Mouse (Mus musculus): ENCODE measurements at regions not wholly inside any gene's neighbourhood (a gene's known extent, or its start where the extent isn't known, plus 50 kb on each side); places are given as distances from the start of the nearest gene placed in this dataset.
A peak's percentile ranks its signal among the peaks of the same experiment; 100 is the strongest.

- Histone ChIP-seq H3K79me2 (replicated peaks; ENCODE audit: control insufficient read depth, insufficient read depth, low read length) (no peaks in the 10 kb centered on the region), H3K27me3 (ENCODE audit: control insufficient read depth, insufficient read depth, low read length) (no peaks in the 10 kb centered on the region), H3K4me1 (ENCODE audit: control insufficient read depth, insufficient read depth, low read length) (peaks cover 2% of the 10 kb centered on the region), H3K4me3 (no peak overlapping the region), H3K36me3 (ENCODE audit: control insufficient read depth, insufficient read depth, low read length) (no peaks in the 10 kb centered on the region), H3K27ac (peak overlapping the region; percentile 24), H3K9ac (ENCODE audit: low read depth, low read length) (no peak overlapping the region)
- TF ChIP-seq EP300 (IDR thresholded peaks at IDR 0.05; ENCODE audit: insufficient read depth, low read depth, low read length) (no peak), POLR2A (IDR thresholded peaks at IDR 0.05; ENCODE audit: insufficient read depth, low read depth, low read length) (no peak), CTCF (IDR thresholded peaks at IDR 0.05) (no peak)
- 56% methylated on average over 9 of the region's 9 CpGs for WGBS
- intact Hi-C loops (cut with DNase I) = no loop called here
- peak; percentile 65 to 75 for DNase-seq
Measured at GRCm38 (mm10) chr2:144134575-144134958, 101.7 kb downstream of the Banf2 start.

- no peak overlapping the region for H3K27ac ChIP-seq
- no peak overlapping the region for H3K9ac ChIP-seq (ENCODE audit: low read depth, low read length)
- H3K4me3 ChIP-seq = no peak overlapping the region
- intact Hi-C loops (cut with DNase I) = no loop called here
- WGBS = 96% methylated on average over 1 of the region's 1 CpGs
- no peaks in the 10 kb centered on the region for H3K27me3 ChIP-seq (ENCODE audit: control insufficient read depth, insufficient read depth, low read length)
- no peak for DNase-seq
- no peaks in the 10 kb centered on the region for H3K36me3 ChIP-seq (ENCODE audit: control insufficient read depth, insufficient read depth, low read length)
- no peak for TF ChIP-seq EP300 (IDR thresholded peaks at IDR 0.05; ENCODE audit: insufficient read depth, low read depth, low read length)
- peaks cover 2% of the 10 kb centered on the region for H3K4me1 ChIP-seq (ENCODE audit: control insufficient read depth, insufficient read depth, low read length)
- no peaks in the 10 kb centered on the region for H3K79me2 ChIP-seq (replicated peaks; ENCODE audit: control insufficient read depth, insufficient read depth, low read length)
Measured at GRCm38 (mm10) chr2:144135586-144135985, 102.7 kb downstream of the Banf2 start.

GRCm38 (mm10) chr2:144143620-144144384 lies 110.9 kb downstream of the Banf2 start:
- Histone ChIP-seq H3K9ac (ENCODE audit: low read depth, low read length) (no peak overlapping the region), H3K36me3 (ENCODE audit: control insufficient read depth, insufficient read depth, low read length) (no peaks in the 10 kb centered on the region), H3K4me1 (ENCODE audit: control insufficient read depth, insufficient read depth, low read length) (no peaks in the 10 kb centered on the region; the same call in 1 of the 2 replicates), H3K79me2 (replicated peaks; ENCODE audit: control insufficient read depth, insufficient read depth, low read length) (no peaks in the 10 kb centered on the region), H3K27ac (peak overlapping the region; percentile 12), H3K27me3 (ENCODE audit: control insufficient read depth, insufficient read depth, low read length) (no peaks in the 10 kb centered on the region), H3K4me3 (no peak overlapping the region)
- intact Hi-C loops (cut with DNase I) = no loop called here
- TF ChIP-seq EP300 (IDR thresholded peaks at IDR 0.05; ENCODE audit: insufficient read depth, low read depth, low read length) (no peak), POLR2A (IDR thresholded peaks at IDR 0.05; ENCODE audit: insufficient read depth, low read depth, low read length) (no peak), CTCF (IDR thresholded peaks at IDR 0.05) (no peak)
- 61% methylated on average over 9 of the region's 9 CpGs for WGBS
- peak in 1 of 2 experiments; percentile 43 for DNase-seq

- no peak overlapping the region for H3K4me3 ChIP-seq
- no peaks in the 10 kb centered on the region for H3K79me2 ChIP-seq (replicated peaks; ENCODE audit: control insufficient read depth, insufficient read depth, low read length)
- DNase-seq = no peak
- TF ChIP-seq CTCF (IDR thresholded peaks at IDR 0.05) (no peak), POLR2A (IDR thresholded peaks at IDR 0.05; ENCODE audit: insufficient read depth, low read depth, low read length) (no peak), EP300 (IDR thresholded peaks at IDR 0.05; ENCODE audit: insufficient read depth, low read depth, low read length) (no peak)
- no peaks in the 10 kb centered on the region; the same call in 1 of the 2 replicates for H3K4me1 ChIP-seq (ENCODE audit: control insufficient read depth, insufficient read depth, low read length)
- intact Hi-C loops (cut with DNase I) = no loop called here
- H3K27ac ChIP-seq = no peak overlapping the region
- no peaks in the 10 kb centered on the region for H3K36me3 ChIP-seq (ENCODE audit: control insufficient read depth, insufficient read depth, low read length)
- H3K9ac ChIP-seq (ENCODE audit: low read depth, low read length) = no peak overlapping the region
- WGBS = 85% methylated on average over 5 of the region's 5 CpGs
- no peaks in the 10 kb centered on the region for H3K27me3 ChIP-seq (ENCODE audit: control insufficient read depth, insufficient read depth, low read length)
Measured at GRCm38 (mm10) chr2:144144486-144145136, 111.8 kb downstream of the Banf2 start.

GRCm38 (mm10) chr2:144156456-144157211 lies 113.8 kb upstream of the Mgme1 start:
- Histone ChIP-seq H3K27ac (no peak overlapping the region), H3K4me3 (no peak overlapping the region), H3K79me2 (replicated peaks; ENCODE audit: control insufficient read depth, insufficient read depth, low read length) (no peaks in the 10 kb centered on the region), H3K4me1 (ENCODE audit: control insufficient read depth, insufficient read depth, low read length) (no peaks in the 10 kb centered on the region), H3K9ac (ENCODE audit: low read depth, low read length) (no peak overlapping the region), H3K27me3 (ENCODE audit: control insufficient read depth, insufficient read depth, low read length) (no peaks in the 10 kb centered on the region), H3K36me3 (ENCODE audit: control insufficient read depth, insufficient read depth, low read length) (no peaks in the 10 kb centered on the region)
- WGBS = 88% methylated on average over 7 of the region's 7 CpGs
- DNase-seq = no peak
- intact Hi-C loops (cut with DNase I) = no loop called here
- TF ChIP-seq POLR2A (IDR thresholded peaks at IDR 0.05; ENCODE audit: insufficient read depth, low read depth, low read length) (no peak), EP300 (IDR thresholded peaks at IDR 0.05; ENCODE audit: insufficient read depth, low read depth, low read length) (no peak), CTCF (IDR thresholded peaks at IDR 0.05) (no peak)

Measured in heart, adult 2 months (tissue).